Mouse (Mus musculus): ENCODE data around the gene Fam19a5. TPM values are rescaled to one million over a fixed set of nuclear protein-coding genes. Genes with fewer than 3 reads are reported as not detected.

The Fam19a5 gene
- polyA plus RNA-seq (2014; fragmentation: Nextera tagmentation; extraction: Ambion mirVana) = 6.5 and 7.6 TPM in 2 replicates

DNA sequence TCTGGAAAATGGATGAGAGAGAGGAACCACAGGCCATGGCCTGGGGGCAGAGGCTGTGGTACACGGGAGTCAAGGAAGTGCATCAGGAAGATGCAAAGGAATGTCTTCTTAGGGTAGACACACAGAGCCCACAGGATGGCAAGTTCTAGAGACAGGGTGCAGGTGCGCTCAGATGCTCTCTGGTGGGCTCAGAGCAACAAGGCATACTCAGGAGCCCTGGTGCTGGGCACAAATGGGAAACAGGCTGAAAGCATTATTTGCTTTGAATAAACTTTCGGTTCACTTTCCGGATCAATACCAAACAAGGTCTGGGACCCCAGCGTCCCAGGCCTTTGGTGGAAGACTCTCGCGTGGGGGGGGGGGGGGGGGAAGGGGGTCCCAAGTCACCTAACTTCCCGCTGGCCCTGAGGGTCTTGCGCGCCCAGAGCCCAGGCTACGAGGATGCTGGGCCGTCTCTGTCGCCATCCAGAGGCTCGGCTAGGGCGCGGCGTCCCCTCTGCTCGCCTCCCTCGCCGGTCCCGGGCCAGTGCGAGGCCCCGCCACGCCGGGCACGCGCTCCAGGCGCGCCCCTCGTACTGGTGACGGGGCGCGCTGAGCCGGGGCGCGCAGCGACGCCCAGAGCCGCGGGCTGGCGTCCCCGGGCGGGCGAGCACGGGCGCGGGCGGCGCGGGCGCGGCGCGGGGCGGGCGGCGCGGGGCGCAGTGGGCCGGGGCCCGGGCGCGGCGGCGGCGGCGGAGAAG is at the start of gene Fam19a5:
Fam19a5 (plus strand) TSS at position 701 of the 740 bp plus-strand sequence.
- DNase-seq (ENCODE audit: low spot score) (peak; percentile 90), ATAC-seq (replicated peaks; ENCODE audit: low FRiP score) (peak; percentile 91)
- no peaks in the 10 kb centered on the region for H3K36me3 ChIP-seq (ENCODE audit: control insufficient read depth, insufficient read depth, low read length)
- peak within 1 kb of the TSS; percentile 84 for H3K4me2 ChIP-seq (ENCODE audit: low read depth, low read length, severe bottlenecking)
- H3K4me1 ChIP-seq (replicated peaks; ENCODE audit: control insufficient read depth, insufficient read depth, low read length) = peaks cover 9% of the 10 kb centered on the region
- H3K27ac ChIP-seq (ENCODE audit: low read depth, low read length) = no peak within 1 kb of the TSS
- no peaks in the 10 kb centered on the region for H3K9me3 ChIP-seq (ENCODE audit: control insufficient read depth, low read length)
- H3K4me3 ChIP-seq (ENCODE audit: low read depth, low read length) = peak within 1 kb of the TSS; percentile 73
- H3K9ac ChIP-seq (ENCODE audit: low read length) = peak within 1 kb of the TSS; percentile 86
- 2% methylated on average over 44 of the region's 67 CpGs for WGBS
- no peaks in the 10 kb centered on the region for H3K27me3 ChIP-seq (ENCODE audit: control insufficient read depth, insufficient read depth, low read length)

DNA sequence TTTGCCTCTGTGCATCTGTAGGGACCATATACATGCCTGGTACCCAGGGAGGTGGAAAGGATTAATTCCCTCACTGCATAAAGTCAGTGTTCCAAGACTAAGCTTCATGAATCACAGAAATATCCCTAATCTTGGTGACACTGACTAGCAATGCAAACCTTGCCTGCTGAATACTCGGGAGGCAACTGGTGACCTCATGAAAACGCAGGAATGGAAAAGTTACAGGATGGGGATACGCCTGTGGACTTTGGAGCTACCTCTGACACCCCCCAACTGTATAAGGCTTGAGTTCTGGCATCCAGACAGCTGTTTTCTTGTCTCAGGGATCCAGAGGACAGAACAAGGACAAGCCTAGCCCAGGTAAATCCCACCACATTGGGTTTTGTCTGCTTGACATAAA is 42.4 kb upstream of the Fam19a5 start:
- no peak for ATAC-seq (replicated peaks; ENCODE audit: low FRiP score)
- 88% methylated on average over 3 of the region's 3 CpGs for WGBS
- H3K4me1 ChIP-seq (replicated peaks; ENCODE audit: control insufficient read depth, insufficient read depth, low read length) = no peaks in the 10 kb centered on the region
- no peak overlapping the region for H3K9ac ChIP-seq (ENCODE audit: low read length)
- no peak overlapping the region for H3K4me3 ChIP-seq (ENCODE audit: low read depth, low read length)
- H3K27me3 ChIP-seq (ENCODE audit: control insufficient read depth, insufficient read depth, low read length) = no peaks in the 10 kb centered on the region
- H3K4me2 ChIP-seq (ENCODE audit: low read depth, low read length, severe bottlenecking) = no peak overlapping the region
- no peaks in the 10 kb centered on the region for H3K36me3 ChIP-seq (ENCODE audit: control insufficient read depth, insufficient read depth, low read length)
- no peak overlapping the region for H3K27ac ChIP-seq (ENCODE audit: low read depth, low read length)
- no peak for DNase-seq (ENCODE audit: low spot score)
- H3K9me3 ChIP-seq (ENCODE audit: control insufficient read depth, low read length) = no peaks in the 10 kb centered on the region

DNA sequence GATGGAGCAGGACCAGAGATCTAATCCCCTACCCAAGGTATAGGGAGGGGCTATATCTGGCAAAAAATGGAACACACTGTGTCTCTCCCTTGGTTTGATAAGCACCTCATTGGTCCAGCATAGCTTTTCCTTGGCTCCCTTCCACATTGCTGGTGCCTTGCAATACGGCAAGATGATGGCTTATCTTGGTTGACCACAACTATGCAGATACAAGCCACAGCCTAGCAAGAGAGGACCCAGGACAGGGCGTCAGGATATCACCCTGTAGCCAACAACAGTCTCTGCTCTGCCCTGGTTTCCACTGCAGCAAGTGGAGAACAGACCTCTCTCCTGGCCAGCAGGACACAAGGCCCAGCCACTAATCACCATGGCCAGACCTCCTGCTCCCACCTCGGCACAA is 36.8 kb upstream of the Fam19a5 start:
- Histone ChIP-seq H3K9ac (ENCODE audit: low read length) (no peak overlapping the region), H3K27ac (ENCODE audit: low read depth, low read length) (no peak overlapping the region), H3K4me2 (ENCODE audit: low read depth, low read length, severe bottlenecking) (no peak overlapping the region), H3K4me1 (replicated peaks; ENCODE audit: control insufficient read depth, insufficient read depth, low read length) (no peaks in the 10 kb centered on the region), H3K27me3 (ENCODE audit: control insufficient read depth, insufficient read depth, low read length) (no peaks in the 10 kb centered on the region), H3K36me3 (ENCODE audit: control insufficient read depth, insufficient read depth, low read length) (no peaks in the 10 kb centered on the region), H3K9me3 (ENCODE audit: control insufficient read depth, low read length) (no peaks in the 10 kb centered on the region), H3K4me3 (ENCODE audit: low read depth, low read length) (no peak overlapping the region)
- ATAC-seq (replicated peaks; ENCODE audit: low FRiP score) (no peak), DNase-seq (ENCODE audit: low spot score) (no peak)
- 83% methylated on average over 3 of the region's 3 CpGs for WGBS

DNA sequence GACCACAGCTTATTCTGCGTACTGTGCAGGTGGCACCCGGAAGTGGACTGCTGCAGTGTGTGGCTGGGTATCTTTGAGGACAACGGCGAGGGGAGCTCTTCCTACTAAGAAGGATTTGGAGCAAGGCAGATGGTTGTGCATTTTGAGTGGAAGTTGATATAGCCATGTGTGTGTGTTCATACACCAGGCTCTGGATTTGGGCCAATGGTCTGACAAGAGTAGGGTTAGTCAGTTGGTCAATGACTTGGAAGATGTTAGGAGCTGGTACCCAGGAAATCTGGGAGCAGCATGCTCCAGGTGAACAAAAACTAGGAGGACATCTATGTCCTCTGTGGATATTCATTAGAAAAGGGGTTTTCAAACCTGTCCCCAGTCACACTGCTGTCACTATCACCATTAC is 33.2 kb upstream of the Fam19a5 start:
- WGBS = 94% methylated on average over 4 of the region's 4 CpGs
- Histone ChIP-seq H3K4me3 (ENCODE audit: low read depth, low read length) (no peak overlapping the region), H3K27me3 (ENCODE audit: control insufficient read depth, insufficient read depth, low read length) (no peaks in the 10 kb centered on the region), H3K9ac (ENCODE audit: low read length) (no peak overlapping the region), H3K4me1 (replicated peaks; ENCODE audit: control insufficient read depth, insufficient read depth, low read length) (no peaks in the 10 kb centered on the region), H3K4me2 (ENCODE audit: low read depth, low read length, severe bottlenecking) (no peak overlapping the region), H3K36me3 (ENCODE audit: control insufficient read depth, insufficient read depth, low read length) (no peaks in the 10 kb centered on the region), H3K9me3 (ENCODE audit: control insufficient read depth, low read length) (no peaks in the 10 kb centered on the region), H3K27ac (ENCODE audit: low read depth, low read length) (no peak overlapping the region)
- ATAC-seq (replicated peaks; ENCODE audit: low FRiP score) (no peak), DNase-seq (ENCODE audit: low spot score) (no peak)

GRCm38 (mm10) chr15:87518161-87518560 is 25.9 kb upstream of the Fam19a5 start:
- Histone ChIP-seq H3K9ac (ENCODE audit: low read length) (no peak overlapping the region), H3K27me3 (ENCODE audit: control insufficient read depth, insufficient read depth, low read length) (no peaks in the 10 kb centered on the region), H3K9me3 (ENCODE audit: control insufficient read depth, low read length) (no peaks in the 10 kb centered on the region), H3K4me2 (ENCODE audit: low read depth, low read length, severe bottlenecking) (no peak overlapping the region), H3K27ac (ENCODE audit: low read depth, low read length) (no peak overlapping the region), H3K36me3 (ENCODE audit: control insufficient read depth, insufficient read depth, low read length) (no peaks in the 10 kb centered on the region), H3K4me1 (replicated peaks; ENCODE audit: control insufficient read depth, insufficient read depth, low read length) (no peaks in the 10 kb centered on the region), H3K4me3 (ENCODE audit: low read depth, low read length) (no peak overlapping the region)
- ATAC-seq (replicated peaks; ENCODE audit: low FRiP score) = no peak
- DNase-seq (ENCODE audit: low spot score) = no peak

- 78% methylated on average over 4 of the region's 4 CpGs for WGBS
These were observed 14.8 kb upstream of the Fam19a5 start for GRCm38 (mm10) chr15:87529271-87529670.

DNA sequence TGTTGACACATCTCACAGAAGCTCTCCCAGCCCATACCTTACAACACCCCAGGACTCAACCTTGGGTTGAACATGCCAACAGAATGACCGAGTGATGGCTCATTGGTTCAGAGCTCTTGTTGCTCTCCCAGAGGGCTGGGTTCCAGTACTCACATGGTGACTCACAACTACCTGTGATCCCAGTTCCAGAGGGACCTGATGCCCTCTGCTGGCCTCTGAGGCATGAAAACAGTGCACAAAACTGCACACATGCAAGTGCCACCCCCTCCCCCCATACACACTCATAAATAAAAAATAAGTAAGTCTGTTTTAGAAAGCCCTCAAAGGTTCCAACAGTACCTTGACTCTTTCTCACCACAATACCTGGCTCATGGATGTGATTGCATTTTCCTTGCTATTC is 2.4 kb upstream of the Fam19a5 start:
- Histone ChIP-seq H3K4me1 (replicated peaks; ENCODE audit: control insufficient read depth, insufficient read depth, low read length) (peaks cover 6% of the 10 kb centered on the region), H3K4me2 (ENCODE audit: low read depth, low read length, severe bottlenecking) (no peak overlapping the region), H3K27ac (ENCODE audit: low read depth, low read length) (no peak overlapping the region), H3K4me3 (ENCODE audit: low read depth, low read length) (no peak overlapping the region), H3K9me3 (ENCODE audit: control insufficient read depth, low read length) (no peaks in the 10 kb centered on the region), H3K27me3 (ENCODE audit: control insufficient read depth, insufficient read depth, low read length) (no peaks in the 10 kb centered on the region), H3K9ac (ENCODE audit: low read length) (no peak overlapping the region), H3K36me3 (ENCODE audit: control insufficient read depth, insufficient read depth, low read length) (no peaks in the 10 kb centered on the region)
- ATAC-seq (replicated peaks; ENCODE audit: low FRiP score) = no peak
- 79% methylated on average over 1 of the region's 1 CpGs for WGBS
- DNase-seq (ENCODE audit: low spot score) = no peak

More at GRCm38 (mm10) chr15:87529271-87529670, 14.8 kb upstream of the Fam19a5 start:
- no peak overlapping the region for H3K4me3 ChIP-seq (ENCODE audit: low read depth, low read length)
- no peaks in the 10 kb centered on the region for H3K4me1 ChIP-seq (replicated peaks; ENCODE audit: control insufficient read depth, insufficient read depth, low read length)
- H3K36me3 ChIP-seq (ENCODE audit: control insufficient read depth, insufficient read depth, low read length) = no peaks in the 10 kb centered on the region
- H3K27ac ChIP-seq (ENCODE audit: low read depth, low read length) = no peak overlapping the region
- H3K9ac ChIP-seq (ENCODE audit: low read length) = no peak overlapping the region
- no peak for DNase-seq (ENCODE audit: low spot score)
- H3K9me3 ChIP-seq (ENCODE audit: control insufficient read depth, low read length) = no peaks in the 10 kb centered on the region
- no peak overlapping the region for H3K4me2 ChIP-seq (ENCODE audit: low read depth, low read length, severe bottlenecking)
- ATAC-seq (replicated peaks; ENCODE audit: low FRiP score) = no peak
- no peaks in the 10 kb centered on the region for H3K27me3 ChIP-seq (ENCODE audit: control insufficient read depth, insufficient read depth, low read length)

GRCm38 (mm10) chr15:87544401-87545129 is 466 bp downstream of the Fam19a5 start:
- WGBS = under 1% methylated on average over 73 of the region's 84 CpGs
- DNase-seq (ENCODE audit: low spot score) (peak; percentile 82), ATAC-seq (replicated peaks; ENCODE audit: low FRiP score) (peak; percentile 59)
- peaks cover 12% of the 10 kb centered on the region for H3K4me1 ChIP-seq (replicated peaks; ENCODE audit: control insufficient read depth, insufficient read depth, low read length)
- H3K27ac ChIP-seq (ENCODE audit: low read depth, low read length) = no peak overlapping the region
- H3K27me3 ChIP-seq (ENCODE audit: control insufficient read depth, insufficient read depth, low read length) = no peaks in the 10 kb centered on the region
- H3K9ac ChIP-seq (ENCODE audit: low read length) = peak overlapping the region; percentile 86
- H3K4me2 ChIP-seq (ENCODE audit: low read depth, low read length, severe bottlenecking) = peak overlapping the region; percentile 84
- H3K9me3 ChIP-seq (ENCODE audit: control insufficient read depth, low read length) = no peaks in the 10 kb centered on the region
- H3K4me3 ChIP-seq (ENCODE audit: low read depth, low read length) = peak overlapping the region; percentile 73
- H3K36me3 ChIP-seq (ENCODE audit: control insufficient read depth, insufficient read depth, low read length) = no peaks in the 10 kb centered on the region

All from forebrain, embryonic 11.5 days (tissue).